Mouse (Mus musculus): ENCODE data around the gene Uchl5. TPM values are rescaled to one million over a fixed set of nuclear protein-coding genes. Genes with fewer than 3 reads are reported as not detected.

Uchl5 gene
- 60.1 and 67.7 TPM in 2 replicates for polyA plus RNA-seq (2015; fragmentation: Nextera tagmentation; extraction: Ambion mirVana)

- Histone ChIP-seq H3K4me2 (peak within 1 kb of the TSS; percentile 84), H3K36me3 (0 out of 2 replicates have a peak, but pooled peaks cover 3% of the 10 kb centered on the region), H3K4me3 (peak within 1 kb of the TSS; percentile 87), H3K9me3 (replicated peaks) (no peaks in the 10 kb centered on the region), H3K4me1 (replicated peaks) (peaks cover 18% of the 10 kb centered on the region), H3K27me3 (no peaks in the 10 kb centered on the region), H3K9ac (peak within 1 kb of the TSS; percentile 86), H3K27ac (peak within 1 kb of the TSS; percentile 82)
- peak; percentile 94 for ATAC-seq (replicated peaks; ENCODE audit: insufficient number of reproducible peaks, insufficient read depth, low FRiP score, low read depth)
- whole genome bisulfite sequencing = under 1% methylated on average over 84 of the region's 84 CpGs
Observed at GRCm38 (mm10) chr1:143776446-143777411, at the start of gene Uchl5, which contains the start of gene Trove2. Gene Uchl5, plus strand, starts transcription at chr1:143777272. Gene Trove2, minus strand, starts transcription at chr1:143777068.

- Histone ChIP-seq H3K4me3 (no peak overlapping the region), H3K9me3 (replicated peaks) (no peaks in the 10 kb centered on the region), H3K27ac (no peak overlapping the region), H3K4me2 (no peak overlapping the region), H3K27me3 (no peaks in the 10 kb centered on the region), H3K36me3 (no peaks in the 10 kb centered on the region), H3K9ac (no peak overlapping the region), H3K4me1 (replicated peaks) (no peaks in the 10 kb centered on the region)
- WGBS = 60% methylated on average over 9 of the region's 9 CpGs
- ATAC-seq (replicated peaks; ENCODE audit: insufficient number of reproducible peaks, insufficient read depth, low FRiP score, low read depth) = no peak
Observed at GRCm38 (mm10) chr1:143727701-143728445, 49.2 kb upstream of the Uchl5 start.

- H3K9ac ChIP-seq = no peak overlapping the region
- no peak for ATAC-seq (replicated peaks; ENCODE audit: insufficient number of reproducible peaks, insufficient read depth, low FRiP score, low read depth)
- 76% methylated on average over 2 of the region's 2 CpGs for WGBS
Observed at GRCm38 (mm10) chr1:143730899-143731298, 46.2 kb upstream of the Uchl5 start.

DNA sequence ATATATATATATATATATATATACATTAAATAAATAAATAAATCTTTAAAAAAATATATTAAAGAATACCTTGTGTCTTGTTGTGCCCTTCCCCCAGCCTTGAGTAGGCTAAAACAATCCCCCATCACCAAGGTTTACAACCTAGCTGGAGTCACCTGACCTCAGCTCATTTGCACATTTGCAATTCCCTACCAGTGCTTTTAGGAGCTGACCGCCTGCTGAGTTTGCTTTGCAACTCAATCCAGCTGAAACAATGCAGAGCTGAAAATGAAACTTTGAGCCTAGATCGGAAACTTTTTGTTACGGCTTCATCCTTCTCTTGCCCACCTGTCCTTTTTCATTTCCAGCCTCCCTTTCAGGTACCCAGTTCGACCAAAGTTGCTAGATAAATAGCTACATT lies 45.4 kb upstream of the Uchl5 start:
- no peak for ATAC-seq (replicated peaks; ENCODE audit: insufficient number of reproducible peaks, insufficient read depth, low FRiP score, low read depth)
- 67% methylated on average over 4 of the region's 4 CpGs for WGBS
- H3K4me1 ChIP-seq (replicated peaks) = no peaks in the 10 kb centered on the region

More at GRCm38 (mm10) chr1:143730899-143731298, 46.2 kb upstream of the Uchl5 start:
- Histone ChIP-seq H3K4me2 (no peak overlapping the region), H3K36me3 (no peaks in the 10 kb centered on the region), H3K27me3 (no peaks in the 10 kb centered on the region), H3K9me3 (replicated peaks) (no peaks in the 10 kb centered on the region), H3K27ac (no peak overlapping the region), H3K4me1 (replicated peaks) (no peaks in the 10 kb centered on the region), H3K4me3 (no peak overlapping the region)

GRCm38 (mm10) chr1:143733914-143734410 lies 43.1 kb upstream of the Uchl5 start:
- no peak overlapping the region for H3K27ac ChIP-seq
- no peak overlapping the region for H3K4me3 ChIP-seq
- H3K9me3 ChIP-seq (replicated peaks) = no peaks in the 10 kb centered on the region
- H3K4me1 ChIP-seq (replicated peaks) = no peaks in the 10 kb centered on the region
- no peaks in the 10 kb centered on the region for H3K36me3 ChIP-seq
- no peak for ATAC-seq (replicated peaks; ENCODE audit: insufficient number of reproducible peaks, insufficient read depth, low FRiP score, low read depth)
- H3K4me2 ChIP-seq = no peak overlapping the region
- WGBS = 76% methylated on average over 5 of the region's 5 CpGs
- no peak overlapping the region for H3K9ac ChIP-seq
- no peaks in the 10 kb centered on the region for H3K27me3 ChIP-seq

More for the DNA sequence above, 45.4 kb upstream of the Uchl5 start:
- no peaks in the 10 kb centered on the region for H3K36me3 ChIP-seq
- no peaks in the 10 kb centered on the region for H3K27me3 ChIP-seq
- no peak overlapping the region for H3K4me2 ChIP-seq
- no peak overlapping the region for H3K27ac ChIP-seq
- no peak overlapping the region for H3K9ac ChIP-seq
- no peaks in the 10 kb centered on the region for H3K9me3 ChIP-seq (replicated peaks)
- H3K4me3 ChIP-seq = no peak overlapping the region

GRCm38 (mm10) chr1:143738811-143739210 lies 38.3 kb upstream of the Uchl5 start:
- Histone ChIP-seq H3K4me3 (peak overlapping the region; percentile 80), H3K4me1 (replicated peaks) (peaks cover 3% of the 10 kb centered on the region; the same call in 1 of the 2 replicates), H3K9ac (peak overlapping the region; percentile 85), H3K27me3 (no peaks in the 10 kb centered on the region), H3K36me3 (peaks cover 13% of the 10 kb centered on the region), H3K9me3 (replicated peaks) (no peaks in the 10 kb centered on the region), H3K27ac (no peak overlapping the region), H3K4me2 (peak overlapping the region; percentile 78)
- WGBS = 22% methylated on average over 10 of the region's 11 CpGs
- no peak for ATAC-seq (replicated peaks; ENCODE audit: insufficient number of reproducible peaks, insufficient read depth, low FRiP score, low read depth)

- Histone ChIP-seq H3K36me3 (peaks cover 19% of the 10 kb centered on the region), H3K27ac (peak overlapping the region; percentile 86), H3K4me2 (peak overlapping the region; percentile 78), H3K9me3 (replicated peaks) (no peaks in the 10 kb centered on the region), H3K27me3 (no peaks in the 10 kb centered on the region), H3K4me3 (peak overlapping the region; percentile 80), H3K4me1 (replicated peaks) (peaks cover 3% of the 10 kb centered on the region; the same call in 1 of the 2 replicates), H3K9ac (peak overlapping the region; percentile 85)
- ATAC-seq (replicated peaks; ENCODE audit: insufficient number of reproducible peaks, insufficient read depth, low FRiP score, low read depth) = peak; percentile 90
- under 1% methylated on average over 67 of the region's 71 CpGs for WGBS
Observed at GRCm38 (mm10) chr1:143739361-143740350, 37.4 kb upstream of the Uchl5 start.

GRCm38 (mm10) chr1:143740581-143740980 lies 36.5 kb upstream of the Uchl5 start:
- no peak for ATAC-seq (replicated peaks; ENCODE audit: insufficient number of reproducible peaks, insufficient read depth, low FRiP score, low read depth)
- peak overlapping the region; percentile 80 for H3K4me3 ChIP-seq
- H3K4me2 ChIP-seq = peak overlapping the region; percentile 78; the same call in 1 of the 2 replicates
- H3K36me3 ChIP-seq = peaks cover 25% of the 10 kb centered on the region
- H3K9me3 ChIP-seq (replicated peaks) = no peaks in the 10 kb centered on the region
- H3K9ac ChIP-seq = no peak overlapping the region
- no peak overlapping the region for H3K27ac ChIP-seq
- 87% methylated on average over 10 of the region's 10 CpGs for WGBS
- H3K27me3 ChIP-seq = no peaks in the 10 kb centered on the region
- H3K4me1 ChIP-seq (replicated peaks) = peaks cover 3% of the 10 kb centered on the region; the same call in 1 of the 2 replicates

GRCm38 (mm10) chr1:143741331-143741730 lies 35.7 kb upstream of the Uchl5 start:
- ATAC-seq (replicated peaks; ENCODE audit: insufficient number of reproducible peaks, insufficient read depth, low FRiP score, low read depth) = no peak
- no peak overlapping the region for H3K4me3 ChIP-seq
- WGBS = 86% methylated on average over 5 of the region's 5 CpGs

DNA sequence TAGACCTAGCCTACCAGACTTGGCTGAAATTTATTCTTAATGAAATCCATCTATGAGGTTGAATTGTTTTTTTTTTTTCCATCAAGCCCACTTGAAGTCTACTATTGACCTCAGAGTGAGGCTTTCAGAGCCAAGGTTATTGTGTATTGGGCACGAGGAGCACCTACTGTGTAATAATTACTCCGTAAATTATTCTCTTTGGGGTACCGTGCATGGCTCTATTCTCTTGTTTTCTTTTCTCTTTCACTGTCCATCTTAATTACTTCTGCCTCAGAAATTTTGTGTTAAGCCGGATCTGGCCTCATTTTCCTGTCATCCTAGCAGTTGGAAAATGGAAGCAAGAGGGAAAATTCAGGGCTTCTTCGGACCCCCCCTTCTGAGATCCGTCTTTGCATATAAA lies 34.9 kb upstream of the Uchl5 start:
- no peak overlapping the region for H3K4me2 ChIP-seq
- no peak for ATAC-seq (replicated peaks; ENCODE audit: insufficient number of reproducible peaks, insufficient read depth, low FRiP score, low read depth)
- H3K27me3 ChIP-seq = no peaks in the 10 kb centered on the region
- H3K4me1 ChIP-seq (replicated peaks) = peaks cover 3% of the 10 kb centered on the region; the same call in 1 of the 2 replicates
- H3K9me3 ChIP-seq (replicated peaks) = no peaks in the 10 kb centered on the region
- 90% methylated on average over 6 of the region's 6 CpGs for WGBS
- H3K36me3 ChIP-seq = peaks cover 27% of the 10 kb centered on the region
- no peak overlapping the region for H3K27ac ChIP-seq
- H3K9ac ChIP-seq = no peak overlapping the region
- H3K4me3 ChIP-seq = no peak overlapping the region

More at GRCm38 (mm10) chr1:143741331-143741730, 35.7 kb upstream of the Uchl5 start:
- no peak overlapping the region for H3K27ac ChIP-seq
- H3K9me3 ChIP-seq (replicated peaks) = no peaks in the 10 kb centered on the region
- no peak overlapping the region for H3K9ac ChIP-seq
- no peaks in the 10 kb centered on the region for H3K27me3 ChIP-seq
- peaks cover 25% of the 10 kb centered on the region for H3K36me3 ChIP-seq
- peaks cover 3% of the 10 kb centered on the region; the same call in 1 of the 2 replicates for H3K4me1 ChIP-seq (replicated peaks)
- no peak overlapping the region for H3K4me2 ChIP-seq

All from heart, embryonic 15.5 days (tissue).